Mouse (Mus musculus): ENCODE results near the gene Noc3l.

GRCm38 (mm10) chr19:38844817-38845216, 25.8 kb upstream of the Noc3l start:
- TF ChIP-seq CTCF (IDR thresholded peaks at IDR 0.05; ENCODE audit: borderline replicate concordance, extremely low read depth, insufficient read depth, insufficient read length) (no peak), POLR2A (IDR thresholded peaks at IDR 0.05; ENCODE audit: borderline replicate concordance, extremely low read depth, insufficient read depth, insufficient read length, poor library complexity, severe bottlenecking) (no peak)

Data from brain, embryonic 14.5 days (tissue).